8 mouse cellular contexts compared by ENCODE assay signal in the genomic region with DNA sequence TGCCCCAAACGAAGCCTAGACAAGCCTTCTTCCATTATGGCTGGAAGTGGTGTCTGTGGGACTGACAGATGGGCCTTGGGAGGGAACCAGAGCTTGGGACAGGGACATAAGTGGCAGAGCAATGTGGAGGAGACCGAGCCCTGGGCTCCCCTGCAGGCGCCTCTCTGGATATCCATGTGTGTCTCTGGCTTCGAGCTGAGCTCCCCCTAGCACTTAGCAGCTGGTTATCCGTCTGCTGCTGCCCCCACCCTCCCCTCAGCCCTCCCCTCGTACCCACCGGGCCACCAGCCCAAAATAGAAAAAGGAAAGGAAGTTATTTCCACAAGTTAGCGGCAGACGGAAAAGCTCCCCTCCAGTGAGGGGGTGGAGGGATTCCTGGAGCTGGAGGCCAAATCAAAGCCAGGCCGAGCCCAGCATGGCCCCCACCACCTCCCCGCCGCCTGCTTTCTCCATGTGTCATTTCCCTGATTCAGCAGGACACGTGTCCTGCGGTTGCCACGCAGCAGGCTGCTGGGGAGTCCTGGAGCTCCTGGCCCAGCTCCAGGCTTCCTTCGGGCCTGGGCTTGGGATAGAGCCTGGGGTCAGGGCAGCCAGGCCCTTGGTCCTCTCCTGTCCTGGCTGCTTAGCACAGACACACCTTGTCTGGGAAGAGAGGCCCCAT. TPM values are rescaled to one million over a fixed set of nuclear protein-coding genes. Genes with fewer than 3 reads are reported as not detected.
A peak's percentile ranks its signal among the peaks of the same experiment; 100 is the strongest.
DNase-seq lines count a peak whose midpoint lies in the region; ATAC-seq and TF ChIP-seq lines count a peak whose summit lies in the region.

No protein-coding gene starts in this region.

- peak overlapping the region; percentile 43 for H3K4me2 ChIP-seq in embryonic facial prominence, embryonic 14.5 days (ENCODE audit: low read depth, low read length)
- H3K4me2 ChIP-seq in liver, embryonic 11.5 days = peak overlapping the region; percentile 9; the same call in 1 of the 2 replicates
- peak overlapping the region; percentile 15; the same call in 1 of the 2 replicates for H3K4me2 ChIP-seq in neural tube, embryonic 11.5 days (ENCODE audit: low read depth)

- H3K9me3 ChIP-seq in embryonic facial prominence, embryonic 14.5 days (ENCODE audit: control insufficient read depth, low read length) = no peaks in the 10 kb centered on the region
- H3K9me3 ChIP-seq in heart, embryonic 10.5 days = no peaks in the 10 kb centered on the region
- H3K9me3 ChIP-seq in liver, embryonic 11.5 days (ENCODE audit: control insufficient read depth, low read length) = no peaks in the 10 kb centered on the region
- H3K9me3 ChIP-seq in neural tube, embryonic 11.5 days (ENCODE audit: control insufficient read depth, low read length) = no peaks in the 10 kb centered on the region

- H3K27me3 ChIP-seq in spleen, adult 2 months (ENCODE audit: control insufficient read depth, insufficient read depth, low read length) = no peaks in the 10 kb centered on the region
- H3K27me3 ChIP-seq in embryonic facial prominence, embryonic 14.5 days (replicated peaks; ENCODE audit: control insufficient read depth, insufficient read depth, low read length) = no peaks in the 10 kb centered on the region
- no peaks in the 10 kb centered on the region for H3K27me3 ChIP-seq in heart, embryonic 10.5 days (ENCODE audit: insufficient read depth, poor library complexity, severe bottlenecking)
- H3K27me3 ChIP-seq in kidney, adult 2 months (replicated peaks; ENCODE audit: control insufficient read depth, insufficient read depth, low read length) = no peaks in the 10 kb centered on the region
- H3K27me3 ChIP-seq in liver, embryonic 11.5 days (replicated peaks; ENCODE audit: control insufficient read depth, insufficient read depth, low read length) = peaks cover 2% of the 10 kb centered on the region; the same call in 1 of the 2 replicates
- no peaks in the 10 kb centered on the region for H3K27me3 ChIP-seq in neural tube, embryonic 11.5 days (ENCODE audit: control insufficient read depth, insufficient read depth, low read length)

- 0 out of 2 replicates have a peak overlapping the region, but pooled peaks have one; percentile 4 for H3K27ac ChIP-seq in spleen, adult 2 months (ENCODE audit: insufficient read depth, low read length)
- peak overlapping the region; percentile 93 for H3K27ac ChIP-seq in embryonic facial prominence, embryonic 14.5 days (replicated peaks; ENCODE audit: low read depth, low read length)
- peak overlapping the region; percentile 89 for H3K27ac ChIP-seq in heart, embryonic 10.5 days
- H3K27ac ChIP-seq in kidney, adult 2 months (ENCODE audit: insufficient read depth, low read depth, low read length) = peak overlapping the region; percentile 85
- H3K27ac ChIP-seq in liver, embryonic 11.5 days (ENCODE audit: low read depth, low read length) = no peak overlapping the region; the same call in 1 of the 2 replicates
- H3K27ac ChIP-seq in neural tube, embryonic 11.5 days (ENCODE audit: low read depth, low read length) = peak overlapping the region; percentile 83

- no peak for TF ChIP-seq CTCF in spleen, adult 2 months (IDR thresholded peaks at IDR 0.05; ENCODE audit: extremely low read depth, insufficient read depth, insufficient read length, insufficient replicate concordance)
- no peak for TF ChIP-seq CTCF in kidney, adult 2 months (conservative IDR thresholded peaks at IDR 0.05; ENCODE audit: insufficient read depth, insufficient read length, low read depth, low read length)

- TF ChIP-seq POLR2A in spleen, adult 2 months (IDR thresholded peaks at IDR 0.05; ENCODE audit: low read depth, low read length) = no peak
- TF ChIP-seq POLR2A in kidney, adult 2 months (IDR thresholded peaks at IDR 0.05; ENCODE audit: low read depth, low read length) = no peak

- H3K36me3 ChIP-seq in spleen, adult 2 months (ENCODE audit: control insufficient read depth, insufficient read depth, low read length) = no peaks in the 10 kb centered on the region
- peaks cover 29% of the 10 kb centered on the region for H3K36me3 ChIP-seq in embryonic facial prominence, embryonic 14.5 days (ENCODE audit: control insufficient read depth, insufficient read depth, low read length)
- H3K36me3 ChIP-seq in heart, embryonic 10.5 days = peaks cover 37% of the 10 kb centered on the region
- H3K36me3 ChIP-seq in kidney, adult 2 months (ENCODE audit: control insufficient read depth, insufficient read depth, low read length) = no peaks in the 10 kb centered on the region
- no peaks in the 10 kb centered on the region for H3K36me3 ChIP-seq in liver, embryonic 11.5 days (ENCODE audit: control insufficient read depth, insufficient read depth, low read length)
- no peaks in the 10 kb centered on the region for H3K36me3 ChIP-seq in neural tube, embryonic 11.5 days (ENCODE audit: control insufficient read depth, insufficient read depth, low read length)

- 21% methylated on average over 16 of the region's 16 CpGs for WGBS in spleen, adult 2 months
- WGBS in embryonic facial prominence, embryonic 14.5 days = 8% methylated on average over 13 of the region's 16 CpGs
- 6% methylated on average over 16 of the region's 16 CpGs for WGBS in heart, embryonic 10.5 days
- 26% methylated on average over 16 of the region's 16 CpGs for WGBS in kidney, adult 2 months
- WGBS in liver, embryonic 11.5 days = 24% methylated on average over 16 of the region's 16 CpGs
- WGBS in neural tube, embryonic 11.5 days = 18% methylated on average over 16 of the region's 16 CpGs

- no peak for DNase-seq in spleen, adult 2 months (ENCODE audit: low read depth in 1 of 2, low spot score in 2 of 2)
- DNase-seq in spleen, postnatal 10 days (ENCODE audit: low spot score in 2 of 2) = no peak
- DNase-seq in embryonic facial prominence, embryonic 14.5 days (ENCODE audit: low spot score) = peak; percentile 96
- DNase-seq in heart, embryonic 10.5 days (ENCODE audit: low spot score) = peak; percentile 94
- peak; percentile 94 for DNase-seq in kidney, adult 2 months
- DNase-seq in liver, embryonic 11.5 days (ENCODE audit: low spot score) = no peak
- peak; percentile 73 for DNase-seq in neural tube, embryonic 11.5 days (ENCODE audit: low spot score)
- DNase-seq in spleen, adult 18-20 months = no peak

- no peaks in the 10 kb centered on the region; the same call in 1 of the 2 replicates for H3K4me1 ChIP-seq in spleen, adult 2 months (ENCODE audit: control insufficient read depth, insufficient read depth, insufficient read length)
- peaks cover 31% of the 10 kb centered on the region for H3K4me1 ChIP-seq in embryonic facial prominence, embryonic 14.5 days (ENCODE audit: control insufficient read depth, insufficient read depth, low read length)
- peaks cover 39% of the 10 kb centered on the region for H3K4me1 ChIP-seq in heart, embryonic 10.5 days
- peaks cover 4% of the 10 kb centered on the region for H3K4me1 ChIP-seq in kidney, adult 2 months (ENCODE audit: control insufficient read depth, insufficient read depth, low read length)
- H3K4me1 ChIP-seq in liver, embryonic 11.5 days (replicated peaks; ENCODE audit: control insufficient read depth, insufficient read depth, low read length) = peaks cover 19% of the 10 kb centered on the region
- H3K4me1 ChIP-seq in neural tube, embryonic 11.5 days (ENCODE audit: control insufficient read depth, insufficient read depth, low read length) = peaks cover 19% of the 10 kb centered on the region

- H3K9ac ChIP-seq in embryonic facial prominence, embryonic 14.5 days (ENCODE audit: low read depth, low read length) = peak overlapping the region; percentile 43; the same call in 1 of the 2 replicates
- H3K9ac ChIP-seq in liver, embryonic 11.5 days (ENCODE audit: low read depth, low read length) = peak overlapping the region; percentile 47; the same call in 1 of the 2 replicates
- peak overlapping the region; percentile 31 for H3K9ac ChIP-seq in neural tube, embryonic 11.5 days (ENCODE audit: low read length)

- peak; percentile 89 for ATAC-seq in embryonic facial prominence, embryonic 14.5 days (ENCODE audit: low read depth)
- ATAC-seq in liver, embryonic 11.5 days (replicated peaks; ENCODE audit: low FRiP score) = 0 out of 2 replicates have a peak, but pooled peaks have one; percentile 39
- ATAC-seq in neural tube, embryonic 11.5 days (ENCODE audit: insufficient read depth, low FRiP score, low TSS enrichment) = 0 out of 2 replicates have a peak, but pooled peaks have one; percentile 20

- no peak overlapping the region for H3K4me3 ChIP-seq in spleen, adult 2 months (ENCODE audit: extremely low read depth, insufficient read depth, insufficient read length)
- no peak overlapping the region for H3K4me3 ChIP-seq in embryonic facial prominence, embryonic 14.5 days (ENCODE audit: low read depth, low read length)
- H3K4me3 ChIP-seq in heart, embryonic 10.5 days = peak overlapping the region; percentile 38
- no peak overlapping the region for H3K4me3 ChIP-seq in kidney, adult 2 months (ENCODE audit: insufficient read depth, low read depth, low read length)
- no peak overlapping the region for H3K4me3 ChIP-seq in liver, embryonic 11.5 days (ENCODE audit: low read depth, low read length)
- H3K4me3 ChIP-seq in neural tube, embryonic 11.5 days (ENCODE audit: low read depth, low read length) = no peak overlapping the region

RNA-seq across cellular contexts. Expression of a gene that starts 23.1 kb away (rescaled TPM):
- 23.1 and 30.0 TPM in 2 replicates for polyA plus RNA-seq in spleen, adult 2 months (2012; rRNA removed)
- polyA plus RNA-seq in embryonic facial prominence, embryonic 14.5 days (2014; fragmentation: Nextera tagmentation; extraction: Ambion mirVana) = 55.6 and 59.4 TPM in 2 replicates
- polyA plus RNA-seq in heart, embryonic 10.5 days (2016; fragmentation: Nextera tagmentation; extraction: Ambion mirVana) = 74.6 and 82.3 TPM in 2 replicates
- 53.0 and 61.6 TPM in 2 replicates for polyA plus RNA-seq in kidney, adult 2 months (2012; rRNA removed)
- polyA plus RNA-seq in liver, embryonic 11.5 days (2014; fragmentation: Nextera tagmentation; extraction: Ambion mirVana) = 73.7 and 79.5 TPM in 2 replicates
- polyA plus RNA-seq in neural tube, embryonic 11.5 days (2014; fragmentation: Nextera tagmentation; extraction: Ambion mirVana) = 76.3 and 85.5 TPM in 2 replicates

Comparison
In these comparisons a context has a peak if more than half of its experiments do, and no peak if none do; other contexts are left out.
1. DNase-seq: peak in embryonic facial prominence, embryonic 14.5 days (single experiment), heart, embryonic 10.5 days (single experiment), kidney, adult 2 months (single experiment) and neural tube, embryonic 11.5 days (single experiment); none in spleen, adult 2 months (0 of 2), spleen, postnatal 10 days (0 of 2), liver, embryonic 11.5 days (single experiment) and spleen, adult 18-20 months (0 of 2).
2. ATAC-seq: peak in every context shown above with its lines; median percentile 89 in embryonic facial prominence, embryonic 14.5 days; 39 in liver, embryonic 11.5 days; 20 in neural tube, embryonic 11.5 days.
3. Peak in every context shown above with its lines, with median percentiles within 50 percentile points of each other: H3K4me2 ChIP-seq and H3K9ac ChIP-seq.